Mouse (Mus musculus) intestine, embryonic 16.5 days (tissue): Measurements from ENCODE around the gene Klf9. TPM values are rescaled to one million over a fixed set of nuclear protein-coding genes. Genes with fewer than 3 reads are reported as not detected.

Experiments
- ATAC-seq: fragments of 200-750 bp; cut with Nextera tagmentation; 2 replicates; pipeline ENCODE4 v1.8.0; 2017; ENCODE audit warnings: moderate TSS enrichment, moderate library complexity
- H3K27ac ChIP-seq: fragments of 300-500 bp; sonication (generic); 2 replicates; pipeline ENCODE4 v1.5.1; 2014; ENCODE audit warnings: mild to moderate bottlenecking, low read length
- H3K27me3 ChIP-seq: fragments of 300-500 bp; sonication (generic); replicated peaks from 2 replicates; pipeline ENCODE4 v1.6.1; 2014; ENCODE audit warnings: low read length, control low read depth, mixed read lengths; ENCODE audit not compliant: control insufficient read depth, insufficient read depth
- H3K36me3 ChIP-seq: fragments of 300-500 bp; sonication (generic); 2 replicates; pipeline ENCODE4 v1.6.1; 2014; ENCODE audit warnings: low read length, control low read depth; ENCODE audit not compliant: control insufficient read depth, insufficient read depth
- H3K4me1 ChIP-seq: fragments of 300-500 bp; sonication (generic); 2 replicates; pipeline ENCODE4 v1.6.1; 2014; ENCODE audit warnings: low read length, control low read depth, mixed read lengths; ENCODE audit not compliant: control insufficient read depth, insufficient read depth
- H3K4me2 ChIP-seq: fragments of 300-500 bp; sonication (generic); 2 replicates; pipeline ENCODE4 v1.6.1; 2014; ENCODE audit warnings: low read depth, low read length, control low read depth
- H3K4me3 ChIP-seq: fragments of 300-500 bp; sonication (generic); 2 replicates; pipeline ENCODE4 v1.5.1; 2014; ENCODE audit warnings: mild to moderate bottlenecking, low read length
- H3K9ac ChIP-seq: fragments of 300-500 bp; sonication (generic); 2 replicates; pipeline ENCODE4 v1.6.1; 2014; ENCODE audit warnings: low read depth, low read length
- H3K9me3 ChIP-seq: fragments of 300-500 bp; sonication (generic); 2 replicates; pipeline ENCODE4 v1.6.1; 2016; ENCODE audit warnings: low read length, control low read depth; ENCODE audit not compliant: control insufficient read depth
- WGBS: fragments of 180-500 bp; shearing (Covaris S2); extraction: QIAGEN DNeasy Blood & Tissue Kit; methylation state at CpG from one replicate; pipeline ENCODE4 v1.1.7; 2014; 5-methylcytosine and 5-hydroxymethylcytosine counted together
- polyA plus RNA-seq: library from polyadenylated mRNA; unstranded; fragments of >200 nt; fragmentation: Nextera tagmentation; extraction: Ambion mirVana; gene quantifications from 2 replicates; pipeline ENCODE4 v1.2.1, GENCODE M21; 2015

Klf9 gene
- polyA plus RNA-seq, 1 experiment from 2014 or later: 3.3 TPM

- Histone ChIP-seq H3K27ac (no peak overlapping the region), H3K36me3 (no peaks in the 10 kb centered on the region), H3K9ac (no peak overlapping the region), H3K9me3 (no peaks in the 10 kb centered on the region), H3K27me3 (no peaks in the 10 kb centered on the region), H3K4me2 (no peak overlapping the region), H3K4me3 (no peak overlapping the region), H3K4me1 (0 out of 2 replicates have a peak, but pooled peaks cover 8% of the 10 kb centered on the region)
- ATAC-seq: no peak
- whole genome bisulfite sequencing: 73% methylated on average over 12 of the region's 12 CpGs
Observed at GRCm38 (mm10) chr19:23146409-23146861, 5.4 kb downstream of the Klf9 start.

- H3K4me3 ChIP-seq: no peak overlapping the region
- ATAC-seq: no peak
- no peak overlapping the region for H3K4me2 ChIP-seq
- peaks cover 11% of the 10 kb centered on the region for H3K4me1 ChIP-seq
- WGBS: 73% methylated on average over 15 of the region's 15 CpGs
- no peaks in the 10 kb centered on the region for H3K27me3 ChIP-seq
- H3K9ac ChIP-seq: no peak overlapping the region
- H3K9me3 ChIP-seq: no peaks in the 10 kb centered on the region
- H3K36me3 ChIP-seq: no peaks in the 10 kb centered on the region
- H3K27ac ChIP-seq: no peak overlapping the region
Observed at GRCm38 (mm10) chr19:23147026-23147966, 6.3 kb downstream of the Klf9 start.

- ATAC-seq: no peak
- H3K4me2 ChIP-seq: no peak overlapping the region
- WGBS: 75% methylated on average over 7 of the region's 7 CpGs
Observed at GRCm38 (mm10) chr19:23149465-23150410, 8.7 kb downstream of the Klf9 start.

GRCm38 (mm10) chr19:23150556-23151265 lies 9.7 kb downstream of the Klf9 start:
- H3K9ac ChIP-seq: no peak overlapping the region
- no peak overlapping the region for H3K4me3 ChIP-seq
- H3K9me3 ChIP-seq: no peaks in the 10 kb centered on the region
- H3K4me1 ChIP-seq: peaks cover 6% of the 10 kb centered on the region
- H3K4me2 ChIP-seq: no peak overlapping the region
- ATAC-seq: 0 out of 2 replicates have a peak, but pooled peaks have one; percentile 7
- no peaks in the 10 kb centered on the region for H3K27me3 ChIP-seq
- H3K36me3 ChIP-seq: no peaks in the 10 kb centered on the region
- no peak overlapping the region for H3K27ac ChIP-seq
- 85% methylated on average over 14 of the region's 14 CpGs for WGBS

More at GRCm38 (mm10) chr19:23149465-23150410, 8.7 kb downstream of the Klf9 start:
- Histone ChIP-seq H3K9ac (no peak overlapping the region), H3K27me3 (no peaks in the 10 kb centered on the region), H3K4me3 (no peak overlapping the region), H3K9me3 (no peaks in the 10 kb centered on the region), H3K27ac (no peak overlapping the region), H3K4me1 (peaks cover 6% of the 10 kb centered on the region), H3K36me3 (no peaks in the 10 kb centered on the region)

- WGBS: 26% methylated on average over 11 of the region's 11 CpGs
- H3K4me3 ChIP-seq: no peak overlapping the region; the same call in 1 of the 2 replicates
- peak; percentile 91 for ATAC-seq
- H3K9me3 ChIP-seq: no peaks in the 10 kb centered on the region
- no peaks in the 10 kb centered on the region for H3K36me3 ChIP-seq
- H3K4me2 ChIP-seq: peak overlapping the region; percentile 35; the same call in 1 of the 2 replicates
- H3K9ac ChIP-seq: 0 out of 2 replicates have a peak overlapping the region, but pooled peaks have one; percentile 19
- no peak overlapping the region for H3K27ac ChIP-seq
- H3K4me1 ChIP-seq: peaks cover 6% of the 10 kb centered on the region
- no peaks in the 10 kb centered on the region for H3K27me3 ChIP-seq
Observed at GRCm38 (mm10) chr19:23151651-23152070, 10.6 kb downstream of the Klf9 start.

- H3K36me3 ChIP-seq: no peaks in the 10 kb centered on the region
- H3K4me2 ChIP-seq: 0 out of 2 replicates have a peak overlapping the region, but pooled peaks have one; percentile 15
- no peak overlapping the region for H3K9ac ChIP-seq
- ATAC-seq: no peak; the same call in 1 of the 2 replicates
- H3K9me3 ChIP-seq: no peaks in the 10 kb centered on the region
- 35% methylated on average over 4 of the region's 4 CpGs for WGBS
- no peaks in the 10 kb centered on the region for H3K27me3 ChIP-seq
- no peak overlapping the region for H3K27ac ChIP-seq
- H3K4me3 ChIP-seq: no peak overlapping the region
- peaks cover 6% of the 10 kb centered on the region for H3K4me1 ChIP-seq
Observed at GRCm38 (mm10) chr19:23152201-23152640, 11.2 kb downstream of the Klf9 start.

DNA sequence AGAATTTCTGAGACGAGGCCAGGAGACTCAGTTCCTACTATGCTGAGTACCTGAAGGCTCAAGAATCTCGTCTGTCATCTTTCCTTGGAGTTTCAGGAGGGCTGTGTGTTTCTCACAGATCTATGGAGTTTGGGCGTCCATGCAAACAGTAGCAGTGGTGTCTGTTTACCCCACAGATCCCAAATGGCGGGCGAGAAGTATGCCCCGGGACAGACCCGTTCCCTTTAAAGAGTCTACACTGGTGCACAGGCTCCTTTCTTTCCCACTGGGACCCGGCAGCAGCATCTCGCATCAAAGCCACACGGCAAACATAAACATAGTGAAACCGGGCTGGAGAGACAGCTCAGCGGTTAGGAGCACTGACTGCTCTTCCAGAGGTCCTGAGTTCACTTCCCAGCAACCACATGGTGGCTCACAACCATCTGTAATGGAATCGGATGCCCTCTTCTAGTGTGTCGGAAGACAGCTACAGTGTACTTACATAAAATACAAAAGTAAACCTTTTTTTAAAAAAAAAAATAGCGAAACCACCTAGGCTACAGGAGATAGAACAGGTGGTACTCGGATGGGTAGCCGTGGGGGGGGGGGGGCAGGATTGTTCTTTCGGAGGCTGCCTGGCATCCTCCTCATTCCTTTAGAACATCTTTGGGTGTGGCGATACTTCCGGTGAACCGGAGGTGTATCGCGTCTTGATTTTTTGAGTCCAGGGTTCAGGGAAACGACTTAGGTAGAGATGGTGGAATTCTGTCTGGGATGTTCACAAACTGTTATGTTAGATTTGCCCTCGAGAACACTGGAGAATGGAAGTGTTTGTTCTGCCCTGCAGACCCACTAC lies 12.0 kb downstream of the Klf9 start:
- H3K36me3 ChIP-seq: no peaks in the 10 kb centered on the region
- 64% methylated on average over 25 of the region's 25 CpGs for WGBS
- peaks cover 6% of the 10 kb centered on the region for H3K4me1 ChIP-seq
- H3K4me2 ChIP-seq: no peak overlapping the region
- H3K9me3 ChIP-seq: no peaks in the 10 kb centered on the region
- no peak overlapping the region for H3K4me3 ChIP-seq
- ATAC-seq: no peak
- H3K27me3 ChIP-seq: no peaks in the 10 kb centered on the region
- no peak overlapping the region for H3K9ac ChIP-seq
- no peak overlapping the region for H3K27ac ChIP-seq

- Histone ChIP-seq H3K36me3 (no peaks in the 10 kb centered on the region), H3K27ac (no peak overlapping the region), H3K9me3 (no peaks in the 10 kb centered on the region), H3K27me3 (no peaks in the 10 kb centered on the region), H3K4me1 (peaks cover 6% of the 10 kb centered on the region), H3K4me3 (no peak overlapping the region), H3K9ac (no peak overlapping the region), H3K4me2 (no peak overlapping the region)
- ATAC-seq: no peak
- 83% methylated on average over 5 of the region's 5 CpGs for WGBS
Observed at GRCm38 (mm10) chr19:23153606-23154127, 12.6 kb downstream of the Klf9 start.
